In the genomic region with DNA sequence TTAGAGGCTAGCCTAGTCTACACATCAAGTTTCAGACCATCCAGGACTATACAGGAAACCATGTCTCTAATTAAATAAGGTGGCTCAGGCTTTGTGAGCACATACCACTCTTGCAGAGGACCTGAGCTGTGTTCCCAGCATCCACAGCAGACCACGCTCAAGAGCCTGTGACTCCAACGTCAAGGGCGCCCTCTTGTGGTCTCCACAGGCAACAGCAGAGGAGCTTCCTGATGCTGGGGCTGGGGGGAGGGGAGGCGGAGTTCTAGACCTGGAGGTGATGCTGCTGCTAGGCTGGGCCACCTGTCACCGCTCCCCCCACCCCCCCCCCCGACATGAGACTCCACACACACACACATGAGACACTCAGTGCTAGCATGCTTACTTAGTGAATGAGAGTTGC, we compare ENCODE assay signal across 8 mouse cellular contexts. TPM values are rescaled to one million over a fixed set of nuclear protein-coding genes. Genes with fewer than 3 reads are reported as not detected.
A peak's percentile ranks its signal among the peaks of the same experiment; 100 is the strongest.
DNase-seq lines count a peak whose midpoint lies in the region; TF ChIP-seq lines count a peak whose summit lies in the region.

No protein-coding gene starts in this region.

- H3K4me3 ChIP-seq in heart, adult 2 months = no peak overlapping the region
- H3K4me3 ChIP-seq in heart, embryonic 10.5 days = no peak overlapping the region

- peak; percentile 67 for TF ChIP-seq CTCF in heart, adult 2 months (IDR thresholded peaks at IDR 0.05)

- TF ChIP-seq EP300 in heart, adult 2 months (IDR thresholded peaks at IDR 0.05; ENCODE audit: insufficient read depth, low read depth, low read length) = no peak

- H3K4me1 ChIP-seq in heart, adult 2 months (ENCODE audit: control insufficient read depth, insufficient read depth, low read length) = no peaks in the 10 kb centered on the region
- H3K4me1 ChIP-seq in heart, embryonic 10.5 days = peaks cover 13% of the 10 kb centered on the region

- intact Hi-C loops in heart, adult 2 months (cut with DNase I) = loop anchor here (5.0 kb wide), 2 partner anchors 42 to 187 kb away; no protein-coding TSS in a partner anchor
- intact Hi-C loops in left cerebral cortex, postnatal 14 days (cut with DNase I) = no loop called here

- no peaks in the 10 kb centered on the region for H3K9me3 ChIP-seq in heart, embryonic 10.5 days

- WGBS in heart, adult 2 months = 28% methylated on average over 6 of the region's 6 CpGs
- WGBS in heart, embryonic 10.5 days = 18% methylated on average over 6 of the region's 6 CpGs

- H3K36me3 ChIP-seq in heart, adult 2 months (ENCODE audit: control insufficient read depth, insufficient read depth, low read length) = no peaks in the 10 kb centered on the region
- H3K36me3 ChIP-seq in heart, embryonic 10.5 days = no peaks in the 10 kb centered on the region

- H3K79me2 ChIP-seq in heart, adult 2 months (replicated peaks; ENCODE audit: control insufficient read depth, insufficient read depth, low read length) = no peaks in the 10 kb centered on the region

- H3K9ac ChIP-seq in heart, adult 2 months (ENCODE audit: low read depth, low read length) = no peak overlapping the region

- H3K27me3 ChIP-seq in heart, adult 2 months (ENCODE audit: control insufficient read depth, insufficient read depth, low read length) = no peaks in the 10 kb centered on the region
- H3K27me3 ChIP-seq in heart, embryonic 10.5 days (ENCODE audit: insufficient read depth, poor library complexity, severe bottlenecking) = 0 out of 2 replicates have a peak, but pooled peaks cover 6% of the 10 kb centered on the region

- TF ChIP-seq POLR2A in heart, adult 2 months (IDR thresholded peaks at IDR 0.05; ENCODE audit: insufficient read depth, low read depth, low read length) = no peak

- no peak overlapping the region for H3K27ac ChIP-seq in heart, adult 2 months
- H3K27ac ChIP-seq in heart, embryonic 10.5 days = no peak overlapping the region

- DNase-seq in heart, adult 2 months = no peak
- DNase-seq in heart, embryonic 10.5 days (ENCODE audit: low spot score) = no peak
- peak; percentile 57 for DNase-seq in CD4-positive helper T cell, adult 2 months (ENCODE audit: low read depth, low spot score)
- DNase-seq in c-Kit-positive CD71-positive TER-119-positive erythroid progenitor cells, embryonic 14.5 days (ENCODE audit: low spot score) = peak; percentile 50
- DNase-seq in naive thymus-derived CD4-positive, alpha-beta T cell, adult 2 months (ENCODE audit: low read depth) = peak; percentile 72
- DNase-seq in ovary, postnatal 10 days (ENCODE audit: low spot score) = no peak
- no peak for DNase-seq in cerebellum, adult 9-11 months
- no peak for DNase-seq in left cerebral cortex, postnatal 14 days (ENCODE audit: low spot score in 2 of 2)

RNA-seq across cellular contexts. Expression of a gene that starts 5.1 kb away (rescaled TPM):
- under 1 TPM; 0.78 to 0.84 TPM for total RNA-seq in heart, adult 2 months (2021)
- polyA plus RNA-seq in heart, adult 2 months (2012; rRNA removed) = 0.70 and 2.9 TPM in 2 replicates
- polyA plus RNA-seq in heart, embryonic 10.5 days (2016; fragmentation: Nextera tagmentation; extraction: Ambion mirVana) = 10.2 and 14.7 TPM in 2 replicates
- total RNA-seq in left cerebral cortex, postnatal 14 days (2021) = 1 to 10 TPM; 3.3 to 7.0 TPM

RNA-seq across cellular contexts. Expression of a gene that starts 25.6 kb away (rescaled TPM):
- under 1 TPM; 0.16 to 0.39 TPM for total RNA-seq in heart, adult 2 months (2021)
- 0.12 and 0.57 TPM in 2 replicates for polyA plus RNA-seq in heart, adult 2 months (2012; rRNA removed)
- polyA plus RNA-seq in heart, embryonic 10.5 days (2016; fragmentation: Nextera tagmentation; extraction: Ambion mirVana) = 0.15 and 0.26 TPM in 2 replicates
- total RNA-seq in left cerebral cortex, postnatal 14 days (2021) = not detected

RNA-seq across cellular contexts. Expression of a gene that starts 48.0 kb away (rescaled TPM):
- 10 to 100 TPM; 10.7 to 11.0 TPM for total RNA-seq in heart, adult 2 months (2021)
- polyA plus RNA-seq in heart, adult 2 months (2012; rRNA removed) = 11.7 and 14.0 TPM in 2 replicates
- polyA plus RNA-seq in heart, embryonic 10.5 days (2016; fragmentation: Nextera tagmentation; extraction: Ambion mirVana) = 17.2 and 17.3 TPM in 2 replicates
- 10 to 100 TPM; 21.5 to 23.0 TPM for total RNA-seq in left cerebral cortex, postnatal 14 days (2021)

RNA-seq across cellular contexts. Expression of a gene that starts 51.0 kb away (rescaled TPM):
- total RNA-seq in heart, adult 2 months (2021) = 1 to 10 TPM in 1 of 2 experiments, under 1 TPM in 1; 0.61 to 1.4 TPM
- polyA plus RNA-seq in heart, adult 2 months (2012; rRNA removed) = 0.39 and 0.59 TPM in 2 replicates
- 0.16 and 0.39 TPM in 2 replicates for polyA plus RNA-seq in heart, embryonic 10.5 days (2016; fragmentation: Nextera tagmentation; extraction: Ambion mirVana)
- total RNA-seq in left cerebral cortex, postnatal 14 days (2021) = 1 to 10 TPM in 1 of 2 experiments, under 1 TPM in 1; 0.94 to 1.2 TPM

RNA-seq across cellular contexts. Expression of a gene that starts 51.2 kb away (rescaled TPM):
- total RNA-seq in heart, adult 2 months (2021) = 10 to 100 TPM; 21.3 to 24.0 TPM
- 27.7 and 35.5 TPM in 2 replicates for polyA plus RNA-seq in heart, adult 2 months (2012; rRNA removed)
- 41.0 and 41.3 TPM in 2 replicates for polyA plus RNA-seq in heart, embryonic 10.5 days (2016; fragmentation: Nextera tagmentation; extraction: Ambion mirVana)
- 10 to 100 TPM; 52.0 to 56.4 TPM for total RNA-seq in left cerebral cortex, postnatal 14 days (2021)

Comparison
In these comparisons a context has a peak if more than half of its experiments do, and no peak if none do; other contexts are left out.
1. DNase-seq: peak in CD4-positive helper T cell, adult 2 months (single experiment), c-Kit-positive CD71-positive TER-119-positive erythroid progenitor cells, embryonic 14.5 days (single experiment) and naive thymus-derived CD4-positive, alpha-beta T cell, adult 2 months (single experiment); none in heart, adult 2 months (0 of 2), heart, embryonic 10.5 days (single experiment), ovary, postnatal 10 days (single experiment), cerebellum, adult 9-11 months (single experiment) and left cerebral cortex, postnatal 14 days (0 of 2).